Mouse (Mus musculus) liver, embryonic 14.5 days (tissue): ENCODE measurements around the gene Inca1. TPM values are rescaled to one million over a fixed set of nuclear protein-coding genes. Genes with fewer than 3 reads are reported as not detected.

Experiments
- ATAC-seq: fragments of 200-750 bp; cut with Nextera tagmentation; 2 replicates; pipeline ENCODE4 v1.8.0; 2017; ENCODE audit warnings: moderate number of reproducible peaks, mild to moderate bottlenecking, moderate library complexity; ENCODE audit not compliant: insufficient read depth
- DNase-seq, 3 experiments: peaks; one replicate each; pipeline ENCODE4 v3.0.0-alpha.2; 2012 to 2013; ENCODE audit warnings: low read depth in 3 of 3, low spot score in 3 of 3
- H3K27ac ChIP-seq: fragments of 300-500 bp; sonication (generic); 2 replicates; pipeline ENCODE4 v1.5.1; 2014; ENCODE audit warnings: moderate library complexity, mild to moderate bottlenecking, control low read depth, inconsistent platforms
- H3K27me3 ChIP-seq: fragments of 300-500 bp; sonication (generic); 2 replicates; pipeline ENCODE4 v1.6.1; 2014; ENCODE audit warnings: mild to moderate bottlenecking, low read length, moderate library complexity; ENCODE audit not compliant: control insufficient read depth, insufficient read depth
- H3K36me3 ChIP-seq: fragments of 300-500 bp; sonication (generic); replicated peaks from 2 replicates; pipeline ENCODE4 v1.6.1; 2014; ENCODE audit warnings: low read depth; ENCODE audit not compliant: control insufficient read depth, insufficient read depth
- H3K4me1 ChIP-seq, 2 experiments: fragments of 200-500 bp in 1 of 2; fragments of 300-500 bp in 1 of 2; sonication (generic) in 1 of 2; replicated peaks; 2 replicates each; pipeline ENCODE4 v1.6.1; 2012 to 2014; ENCODE audit warnings: antibody characterized with exemption in 1 of 2, inconsistent platforms in 1 of 2, low read length in 1 of 2; ENCODE audit not compliant: control insufficient read depth in 2 of 2, insufficient read depth in 2 of 2
- H3K4me2 ChIP-seq: fragments of 300-500 bp; sonication (generic); 2 replicates; pipeline ENCODE4 v1.6.1; 2014; ENCODE audit warnings: low read depth, mild to moderate bottlenecking, control low read depth, moderate library complexity
- H3K4me3 ChIP-seq, 2 experiments: fragments of 200-500 bp in 1 of 2; fragments of 300-500 bp in 1 of 2; sonication (generic) in 1 of 2; 2 replicates each; pipeline ENCODE4 v1.5.1; 2012 to 2014; ENCODE audit warnings: low read depth in 2 of 2, low read length in 2 of 2, mild to moderate bottlenecking in 2 of 2, control low read depth in 1 of 2, inconsistent platforms in 1 of 2, moderate library complexity in 1 of 2; ENCODE audit not compliant: insufficient read depth in 1 of 2
- H3K9ac ChIP-seq: fragments of 300-500 bp; sonication (generic); replicated peaks from 2 replicates; pipeline ENCODE4 v1.6.1; 2014; ENCODE audit warnings: mild to moderate bottlenecking, control low read depth, moderate library complexity
- H3K9me3 ChIP-seq: fragments of 300-500 bp; sonication (generic); 2 replicates; pipeline ENCODE4 v1.6.1; 2016; ENCODE audit warnings: low read length, mixed read lengths; ENCODE audit not compliant: control insufficient read depth
- CTCF ChIP-seq: IDR thresholded peaks from 2 replicates; pipeline ENCODE4 v1.5.1; 2016; ENCODE audit warnings: antibody characterized with exemption, low read depth, control low read depth
- EP300 ChIP-seq: IDR thresholded peaks from 2 replicates; pipeline ENCODE4 v1.6.1; 2016; ENCODE audit warnings: antibody characterized with exemption, low read depth
- WGBS: fragments of 180-500 bp; shearing (Covaris S2); extraction: QIAGEN DNeasy Blood & Tissue Kit; methylation state at CpG from one replicate; pipeline ENCODE4 v1.1.7; 2014; ENCODE audit not compliant: insufficient replicate concordance; 5-methylcytosine and 5-hydroxymethylcytosine counted together
- polyA plus RNA-seq, 2 experiments: library from polyadenylated mRNA; depleted of rRNA in 1 of 2; stranded (reverse) in 1 of 2; unstranded in 1 of 2; fragments of >200 nt; fragmentation: Nextera tagmentation in 1 of 2; extraction: Ambion mirVana in 1 of 2; gene quantifications; 2 replicates each; pipeline versions ENCODE4 v1.2.1 to v1.2.3; 2012 to 2014

The Inca1 gene
- polyA plus RNA-seq, 2 experiments: 0.63 to 0.71 TPM

DNA sequence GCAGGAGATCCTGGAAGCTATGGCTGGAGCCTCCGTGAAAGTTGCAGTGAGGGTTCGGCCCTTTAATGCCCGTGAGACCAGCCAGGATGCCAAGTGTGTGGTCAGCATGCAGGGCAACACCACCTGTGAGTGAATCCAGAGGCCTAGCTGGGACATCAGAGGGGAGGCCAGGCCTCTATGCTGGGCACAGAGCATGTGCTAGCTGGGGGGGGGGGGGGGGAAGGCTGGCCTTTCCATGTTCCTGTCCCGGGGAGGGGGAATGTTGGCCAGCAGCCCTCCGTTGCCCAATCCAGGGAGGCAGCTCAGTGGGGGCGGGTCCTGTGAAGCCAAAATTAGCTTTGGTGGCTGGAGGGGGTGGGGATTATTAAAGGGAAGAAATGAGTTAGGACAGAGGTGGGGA is 2.8 kb upstream of the Inca1 start:
- 52% methylated on average over 6 of the region's 6 CpGs for WGBS
- H3K9me3 ChIP-seq: no peaks in the 10 kb centered on the region
- no peak overlapping the region for H3K27ac ChIP-seq
- peaks cover 0 to 4% of the 10 kb centered on the region in 2 experiments; a peak in 1 of 4 replicates for H3K4me1 ChIP-seq
- no peak for TF ChIP-seq CTCF
- no peak for TF ChIP-seq EP300
- ATAC-seq (no peak), DNase-seq (no peak)
- H3K36me3 ChIP-seq: no peaks in the 10 kb centered on the region
- no peak overlapping the region for H3K4me3 ChIP-seq
- no peak overlapping the region for H3K4me2 ChIP-seq
- H3K9ac ChIP-seq: no peak overlapping the region
- H3K27me3 ChIP-seq: peaks cover 4% of the 10 kb centered on the region

DNA sequence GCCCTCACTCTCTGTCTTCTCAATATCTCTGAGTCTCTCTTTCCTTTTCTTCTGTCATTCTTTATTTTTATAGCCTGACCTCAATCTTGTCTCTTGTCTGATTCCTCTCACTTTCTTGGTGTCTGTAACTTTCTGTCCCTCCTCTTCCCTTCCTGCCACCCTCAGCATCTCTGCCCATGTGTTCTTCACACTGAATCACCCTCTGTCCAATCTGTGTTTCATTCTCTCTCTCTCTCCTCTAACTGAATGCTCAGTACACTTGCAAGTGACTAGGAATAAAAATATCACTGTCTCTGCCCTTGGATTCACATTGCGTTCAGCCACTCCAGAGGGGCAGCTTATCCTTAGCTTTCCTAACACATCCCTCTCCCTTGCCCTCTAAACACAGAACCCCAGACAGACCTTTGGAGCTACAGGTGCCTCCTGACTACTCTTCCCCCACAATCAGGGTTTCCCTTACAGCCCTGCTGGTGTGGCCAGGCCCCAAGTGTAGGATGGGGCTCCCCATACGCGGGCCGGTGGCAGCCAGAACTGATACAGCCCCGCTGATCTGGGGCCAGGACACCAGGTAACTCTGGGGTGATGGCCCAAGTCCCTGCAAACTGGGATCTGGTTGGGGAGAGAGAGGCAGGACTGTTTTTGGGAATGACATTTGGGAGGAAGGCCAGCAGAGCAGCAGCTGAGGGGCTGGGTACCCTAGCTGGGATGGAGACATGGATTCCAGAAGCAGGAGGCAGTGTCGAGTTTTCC is 2.2 kb upstream of the Inca1 start:
- Histone ChIP-seq H3K27me3 (peaks cover 4% of the 10 kb centered on the region), H3K4me1 (peaks cover 0 to 4% of the 10 kb centered on the region in 2 experiments; a peak in 1 of 4 replicates), H3K27ac (no peak overlapping the region), H3K4me3 (no peak overlapping the region), H3K36me3 (no peaks in the 10 kb centered on the region), H3K9me3 (no peaks in the 10 kb centered on the region), H3K4me2 (peak overlapping the region; percentile 89), H3K9ac (no peak overlapping the region)
- DNase-seq: no peak
- TF ChIP-seq CTCF: no peak
- TF ChIP-seq EP300: no peak
- no peak for ATAC-seq
- WGBS: 70% methylated on average over 6 of the region's 6 CpGs

DNA sequence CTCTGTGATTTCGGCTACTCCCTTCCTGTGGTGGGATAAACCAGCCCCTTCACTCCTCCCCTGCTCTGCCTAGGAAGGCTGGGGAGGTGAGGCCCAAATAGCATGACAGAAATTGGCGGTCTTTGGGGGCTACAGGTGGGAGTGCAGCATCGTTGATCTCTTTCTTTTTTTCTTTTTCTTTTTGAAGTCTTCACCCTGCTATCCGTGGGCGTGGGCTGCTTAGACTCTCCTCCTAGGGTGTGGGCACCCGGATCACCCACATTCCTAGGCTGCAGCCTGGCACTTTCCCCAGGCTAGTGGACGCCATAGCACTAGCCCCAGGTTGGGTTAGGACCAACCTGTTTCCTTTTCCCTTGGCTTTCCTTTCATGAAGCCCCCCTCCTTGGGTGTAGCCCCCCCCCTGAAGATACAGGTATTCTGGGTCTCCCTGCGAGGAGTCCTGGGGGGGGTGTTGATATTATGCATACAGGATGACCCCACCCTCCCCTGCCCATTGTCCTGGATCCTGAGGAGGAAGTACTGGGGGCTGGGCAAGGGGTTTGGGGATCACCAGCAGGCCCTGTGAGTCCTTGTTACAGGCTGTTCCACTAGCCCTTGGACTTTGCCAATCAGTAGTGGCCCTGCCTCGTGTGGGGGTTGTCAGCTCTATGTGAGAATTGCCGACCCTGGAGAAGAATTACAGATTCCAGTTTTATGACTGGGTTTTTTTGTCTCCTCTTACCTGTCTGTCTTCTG is 1.4 kb upstream of the Inca1 start:
- TF ChIP-seq EP300: no peak
- no peak for TF ChIP-seq CTCF
- Histone ChIP-seq H3K4me1 (peaks cover 0 to 4% of the 10 kb centered on the region in 2 experiments; a peak in 1 of 4 replicates), H3K36me3 (no peaks in the 10 kb centered on the region), H3K9ac (peak overlapping the region; percentile 66), H3K9me3 (no peaks in the 10 kb centered on the region), H3K27ac (no peak overlapping the region), H3K4me3 (peak overlapping the region; percentile 56 to 77), H3K27me3 (peaks cover 4% of the 10 kb centered on the region), H3K4me2 (peak overlapping the region; percentile 89)
- ATAC-seq (no peak), DNase-seq (no peak)
- WGBS: 20% methylated on average over 10 of the region's 10 CpGs

DNA sequence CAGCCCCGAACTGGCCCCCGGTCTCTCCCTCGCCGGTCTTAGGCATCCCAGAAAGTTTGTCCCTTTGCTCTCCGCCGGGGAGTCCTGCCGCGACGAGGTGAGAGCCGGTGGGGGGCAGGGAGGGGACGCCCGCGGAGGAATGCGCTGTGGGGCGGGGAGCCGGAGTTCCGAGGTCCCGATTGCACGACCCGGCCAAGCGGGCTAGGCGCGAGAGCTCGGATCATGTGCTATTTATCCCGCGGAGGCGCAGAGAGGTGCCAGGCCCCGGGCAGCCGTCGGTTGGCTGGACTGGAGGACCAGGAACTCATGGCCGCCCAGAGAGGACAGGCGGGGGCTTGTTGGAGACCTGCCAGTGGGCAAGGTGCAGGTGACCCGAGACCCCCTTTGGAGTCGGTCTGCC is 658 bp upstream of the Inca1 start:
- peaks cover 0 to 4% of the 10 kb centered on the region in 2 experiments; a peak in 1 of 4 replicates for H3K4me1 ChIP-seq
- H3K27me3 ChIP-seq: peaks cover 4% of the 10 kb centered on the region
- peak overlapping the region; percentile 89 for H3K4me2 ChIP-seq
- H3K36me3 ChIP-seq: no peaks in the 10 kb centered on the region
- H3K4me3 ChIP-seq: peak overlapping the region; percentile 56 to 77
- TF ChIP-seq CTCF (no peak), EP300 (no peak)
- H3K9ac ChIP-seq: peak overlapping the region; percentile 66
- DNase-seq: no peak
- H3K9me3 ChIP-seq: no peaks in the 10 kb centered on the region
- no peak overlapping the region for H3K27ac ChIP-seq
- under 1% methylated on average over 33 of the region's 34 CpGs for WGBS
- ATAC-seq: peak; percentile 16

DNA sequence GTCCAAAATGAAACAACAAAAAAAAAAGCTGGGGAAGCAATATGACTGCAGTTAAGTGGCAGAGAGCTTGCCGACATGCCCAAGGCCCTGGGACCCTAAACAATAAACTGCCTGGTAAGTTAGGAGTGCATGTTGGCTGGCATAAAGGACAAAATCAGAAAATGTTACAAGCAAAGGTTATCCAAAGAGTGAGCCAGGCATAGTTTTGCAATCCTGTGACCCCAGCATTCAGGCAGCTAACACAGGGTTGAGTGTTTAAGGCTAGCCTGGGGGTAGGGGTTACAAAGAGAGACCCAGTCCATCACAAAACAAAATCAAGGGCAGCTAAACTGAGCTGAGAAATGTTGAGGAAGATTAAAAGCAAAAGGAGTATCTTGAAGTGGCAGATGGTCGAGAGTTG is 904 bp downstream of the Inca1 start:
- no peaks in the 10 kb centered on the region for H3K36me3 ChIP-seq
- WGBS: 59% methylated on average over 2 of the region's 2 CpGs
- H3K4me1 ChIP-seq: peaks cover 0 to 4% of the 10 kb centered on the region in 2 experiments; a peak in 1 of 4 replicates
- H3K9ac ChIP-seq: no peak overlapping the region
- no peak for TF ChIP-seq CTCF
- no peak for TF ChIP-seq EP300
- H3K9me3 ChIP-seq: no peaks in the 10 kb centered on the region
- DNase-seq (no peak), ATAC-seq (no peak)
- no peak overlapping the region for H3K4me3 ChIP-seq
- no peak overlapping the region for H3K27ac ChIP-seq
- peaks cover 4% of the 10 kb centered on the region for H3K27me3 ChIP-seq
- no peak overlapping the region; the same call in 1 of the 2 replicates for H3K4me2 ChIP-seq
